ENCODE assay signal across 8 mouse cellular contexts in the genomic region with DNA sequence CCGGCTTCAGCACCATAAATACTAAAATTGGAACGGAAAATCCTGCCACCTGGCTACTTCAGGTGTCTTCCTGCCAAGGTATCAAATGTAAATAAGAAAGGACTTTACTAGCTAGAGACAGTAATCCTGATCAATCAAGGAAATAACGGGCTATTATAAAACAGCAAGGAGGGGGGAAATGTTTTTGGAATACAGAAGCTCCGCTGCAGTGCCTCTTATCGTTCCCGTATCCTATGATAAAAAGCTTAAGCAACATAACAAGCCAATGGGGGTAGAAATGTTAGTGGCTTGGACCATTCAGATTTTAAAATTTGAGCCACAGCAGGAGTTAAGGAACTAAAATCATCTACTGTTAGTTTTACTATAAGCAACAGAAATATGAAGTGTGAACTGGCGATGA. TPM values are rescaled to one million over a fixed set of nuclear protein-coding genes. Genes with fewer than 3 reads are reported as not detected.
A peak's percentile ranks its signal among the peaks of the same experiment; 100 is the strongest.
DNase-seq lines count a peak whose midpoint lies in the region; ATAC-seq lines count a peak whose summit lies in the region.

No protein-coding gene starts in this region.

- no peaks in the 10 kb centered on the region for H3K27me3 ChIP-seq in heart, embryonic 14.5 days (ENCODE audit: control insufficient read depth, insufficient read depth, low read length)
- no peaks in the 10 kb centered on the region for H3K27me3 ChIP-seq in embryonic facial prominence, embryonic 10.5 days (replicated peaks; ENCODE audit: low read depth, poor library complexity, severe bottlenecking)
- no peaks in the 10 kb centered on the region for H3K27me3 ChIP-seq in hindbrain, embryonic 15.5 days
- H3K27me3 ChIP-seq in midbrain, embryonic 11.5 days (ENCODE audit: control insufficient read depth, insufficient read depth, low read length): no peaks in the 10 kb centered on the region

- peak overlapping the region; percentile 73 for H3K4me2 ChIP-seq in heart, embryonic 14.5 days (ENCODE audit: low read length)
- H3K4me2 ChIP-seq in hindbrain, embryonic 15.5 days: peak overlapping the region; percentile 82
- H3K4me2 ChIP-seq in midbrain, embryonic 11.5 days: peak overlapping the region; percentile 80

- ATAC-seq in heart, embryonic 14.5 days (ENCODE audit: insufficient number of reproducible peaks, insufficient read depth, low FRiP score, low read depth): no peak
- no peak for ATAC-seq in hindbrain, embryonic 15.5 days (ENCODE audit: low FRiP score, low read depth)
- no peak for ATAC-seq in midbrain, embryonic 11.5 days (ENCODE audit: low FRiP score)
- no peak for ATAC-seq in CD4-positive, CD25-positive, alpha-beta regulatory T cell, adult 4 months

- peak overlapping the region; percentile 42; the same call in 1 of the 2 replicates for H3K9ac ChIP-seq in heart, embryonic 14.5 days (ENCODE audit: low read length)
- H3K9ac ChIP-seq in hindbrain, embryonic 15.5 days: no peak overlapping the region
- H3K9ac ChIP-seq in midbrain, embryonic 11.5 days (ENCODE audit: low read length): 0 out of 2 replicates have a peak overlapping the region, but pooled peaks have one; percentile 15

- WGBS in heart, embryonic 14.5 days: 50% methylated on average over 7 of the region's 7 CpGs
- 58% methylated on average over 7 of the region's 7 CpGs for WGBS in embryonic facial prominence, embryonic 10.5 days
- 65% methylated on average over 7 of the region's 7 CpGs for WGBS in hindbrain, embryonic 15.5 days
- WGBS in midbrain, embryonic 11.5 days: 58% methylated on average over 7 of the region's 7 CpGs

- intact Hi-C loops in heart, postnatal 10 days (cut with DNase I): no loop called here

- DNase-seq in heart, postnatal 10 days: no peak
- no peak for DNase-seq in embryonic facial prominence, embryonic 10.5 days (ENCODE audit: low spot score)
- DNase-seq in midbrain, embryonic 11.5 days (ENCODE audit: low spot score, missing footprints): no peak
- DNase-seq in thymus, postnatal 25 days: no peak
- no peak for DNase-seq in retina, postnatal 1 day

- H3K4me1 ChIP-seq in heart, embryonic 14.5 days (ENCODE audit: control insufficient read depth in 2 of 2, insufficient read depth in 2 of 2, low read length in 2 of 2): peaks cover 3 to 13% of the 10 kb centered on the region in 2 experiments
- peaks cover 21% of the 10 kb centered on the region for H3K4me1 ChIP-seq in embryonic facial prominence, embryonic 10.5 days
- H3K4me1 ChIP-seq in hindbrain, embryonic 15.5 days (replicated peaks): peaks cover 26% of the 10 kb centered on the region
- peaks cover 14% of the 10 kb centered on the region for H3K4me1 ChIP-seq in midbrain, embryonic 11.5 days (ENCODE audit: control insufficient read depth, insufficient read depth, low read length)

- peaks cover under 1% of the 10 kb centered on the region; the same call in 1 of the 2 replicates for H3K36me3 ChIP-seq in heart, embryonic 14.5 days (ENCODE audit: control insufficient read depth, insufficient read depth, low read length)
- peaks cover 8% of the 10 kb centered on the region for H3K36me3 ChIP-seq in embryonic facial prominence, embryonic 10.5 days (replicated peaks)
- H3K36me3 ChIP-seq in hindbrain, embryonic 15.5 days: no peaks in the 10 kb centered on the region
- H3K36me3 ChIP-seq in midbrain, embryonic 11.5 days (ENCODE audit: control insufficient read depth, insufficient read depth, low read length): no peaks in the 10 kb centered on the region

- peak overlapping the region in 1 of 2 experiments; percentile 91; a peak in 1 of 4 replicates for H3K4me3 ChIP-seq in heart, embryonic 14.5 days (ENCODE audit: control insufficient read depth in 1 of 2, insufficient read depth in 1 of 2, low read depth in 1 of 2, low read length in 2 of 2)
- H3K4me3 ChIP-seq in embryonic facial prominence, embryonic 10.5 days: peak overlapping the region; percentile 92
- H3K4me3 ChIP-seq in hindbrain, embryonic 15.5 days: peak overlapping the region; percentile 77; the same call in 1 of the 2 replicates
- peak overlapping the region; percentile 85 for H3K4me3 ChIP-seq in midbrain, embryonic 11.5 days (ENCODE audit: low read depth, low read length)

- H3K27ac ChIP-seq in heart, embryonic 14.5 days (replicated peaks in 1 of 2; ENCODE audit: control insufficient read depth in 1 of 2, insufficient read depth in 1 of 2, low read depth in 2 of 2, low read length in 2 of 2): no peak overlapping the region
- H3K27ac ChIP-seq in embryonic facial prominence, embryonic 10.5 days (replicated peaks): peak overlapping the region; percentile 96
- no peak overlapping the region for H3K27ac ChIP-seq in hindbrain, embryonic 15.5 days (replicated peaks)
- no peak overlapping the region for H3K27ac ChIP-seq in midbrain, embryonic 11.5 days (ENCODE audit: low read depth, low read length)

- H3K9me3 ChIP-seq in heart, embryonic 14.5 days (ENCODE audit: control insufficient read depth, low read length): no peaks in the 10 kb centered on the region
- no peaks in the 10 kb centered on the region for H3K9me3 ChIP-seq in embryonic facial prominence, embryonic 10.5 days
- H3K9me3 ChIP-seq in hindbrain, embryonic 15.5 days: no peaks in the 10 kb centered on the region
- no peaks in the 10 kb centered on the region for H3K9me3 ChIP-seq in midbrain, embryonic 11.5 days (ENCODE audit: control insufficient read depth, low read length)

RNA-seq across cellular contexts. Expression of gene Ostc, which starts 0.9 kb away (rescaled TPM):
- 240 and 244 TPM in 2 replicates for polyA plus RNA-seq in heart, embryonic 14.5 days (2014; fragmentation: Nextera tagmentation; extraction: Ambion mirVana)
- total RNA-seq in heart, postnatal 10 days (2021): 10 to 100 TPM; 66.7 to 70.3 TPM
- polyA plus RNA-seq in embryonic facial prominence, embryonic 10.5 days (2016; fragmentation: Nextera tagmentation; extraction: Ambion mirVana): 314 TPM in 2 replicates
- 192 and 206 TPM in 2 replicates for polyA plus RNA-seq in hindbrain, embryonic 15.5 days (2015; fragmentation: Nextera tagmentation; extraction: Ambion mirVana)
- polyA plus RNA-seq in midbrain, embryonic 11.5 days (2014; fragmentation: Nextera tagmentation; extraction: Ambion mirVana): 323 and 331 TPM in 2 replicates
- polyA plus RNA-seq in CD4-positive, CD25-positive, alpha-beta regulatory T cell, adult 4 months (2017; shearing (Covaris generic)): 100 to 1,000 TPM; 173 TPM

RNA-seq across cellular contexts. Expression of gene Rpl34, which starts 20.1 kb away (rescaled TPM):
- 621 and 704 TPM in 2 replicates for polyA plus RNA-seq in heart, embryonic 14.5 days (2014; fragmentation: Nextera tagmentation; extraction: Ambion mirVana)
- 100 to 1,000 TPM; 513 to 544 TPM for total RNA-seq in heart, postnatal 10 days (2021)
- polyA plus RNA-seq in embryonic facial prominence, embryonic 10.5 days (2016; fragmentation: Nextera tagmentation; extraction: Ambion mirVana): 961 and 964 TPM in 2 replicates
- polyA plus RNA-seq in hindbrain, embryonic 15.5 days (2015; fragmentation: Nextera tagmentation; extraction: Ambion mirVana): 511 and 568 TPM in 2 replicates
- 646 and 740 TPM in 2 replicates for polyA plus RNA-seq in midbrain, embryonic 11.5 days (2014; fragmentation: Nextera tagmentation; extraction: Ambion mirVana)
- polyA plus RNA-seq in CD4-positive, CD25-positive, alpha-beta regulatory T cell, adult 4 months (2017; shearing (Covaris generic)): 1,000 to 10,000 TPM; 1,591 to 2,129 TPM
